Mouse (Mus musculus): ENCODE data around the gene Gnptg. TPM values are rescaled to one million over a fixed set of nuclear protein-coding genes. Genes with fewer than 3 reads are reported as not detected.

The Gnptg gene
- polyA plus RNA-seq (2012; rRNA removed): 81.6 and 84.9 TPM in 2 replicates

DNA sequence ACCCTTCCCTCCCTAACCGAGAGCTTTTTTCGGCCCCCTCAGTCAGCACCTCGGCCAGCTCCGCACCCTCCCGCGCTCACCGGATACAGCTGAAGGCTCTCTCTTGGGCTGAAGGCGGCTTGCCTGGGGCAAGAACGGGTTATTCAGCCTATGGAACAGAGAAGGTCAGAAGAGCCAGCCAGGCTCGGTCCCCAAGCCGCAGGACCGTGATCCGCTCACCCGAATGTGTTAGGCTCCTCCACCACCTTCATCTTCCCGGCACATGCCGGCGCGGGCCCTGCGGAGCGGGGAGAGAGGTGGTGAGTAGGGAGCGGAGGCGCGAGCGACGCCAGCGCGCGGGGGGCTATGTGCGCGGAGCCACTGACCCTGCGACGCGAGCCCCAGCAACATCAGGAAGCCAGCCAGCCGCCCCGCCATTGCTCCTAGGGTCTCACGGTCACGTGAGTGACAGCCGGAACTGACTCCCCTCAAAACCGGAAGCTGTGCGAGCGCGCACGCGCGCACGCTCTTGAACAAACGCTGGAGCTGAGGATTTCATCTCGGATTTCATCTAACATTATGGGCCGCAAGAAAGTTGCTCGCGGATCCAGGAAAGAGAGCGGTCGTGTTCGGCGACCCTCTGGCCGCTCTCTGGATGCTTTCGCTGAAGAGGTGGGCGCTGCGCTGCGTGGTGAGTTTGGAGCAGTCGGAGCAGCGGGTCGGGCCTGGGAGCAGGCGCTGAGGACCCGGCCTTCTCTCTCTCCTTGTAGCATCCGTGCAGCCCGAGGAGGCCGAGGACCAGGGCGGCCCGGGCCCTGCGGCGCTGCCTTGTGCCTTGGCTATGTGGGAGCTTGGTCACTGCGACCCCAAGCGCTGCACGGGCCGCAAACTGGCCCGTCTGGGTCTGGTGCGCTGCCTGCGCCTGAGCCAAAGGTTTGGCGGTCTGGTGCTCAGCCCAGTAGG, at the start of gene Gnptg, which contains the start of gene Tsr3:
Gene Gnptg (minus strand): TSS at position 430 of the 942 bp plus-strand sequence.
Gene Tsr3 (plus strand): TSS at position 476 of the 942 bp plus-strand sequence.

DNA sequence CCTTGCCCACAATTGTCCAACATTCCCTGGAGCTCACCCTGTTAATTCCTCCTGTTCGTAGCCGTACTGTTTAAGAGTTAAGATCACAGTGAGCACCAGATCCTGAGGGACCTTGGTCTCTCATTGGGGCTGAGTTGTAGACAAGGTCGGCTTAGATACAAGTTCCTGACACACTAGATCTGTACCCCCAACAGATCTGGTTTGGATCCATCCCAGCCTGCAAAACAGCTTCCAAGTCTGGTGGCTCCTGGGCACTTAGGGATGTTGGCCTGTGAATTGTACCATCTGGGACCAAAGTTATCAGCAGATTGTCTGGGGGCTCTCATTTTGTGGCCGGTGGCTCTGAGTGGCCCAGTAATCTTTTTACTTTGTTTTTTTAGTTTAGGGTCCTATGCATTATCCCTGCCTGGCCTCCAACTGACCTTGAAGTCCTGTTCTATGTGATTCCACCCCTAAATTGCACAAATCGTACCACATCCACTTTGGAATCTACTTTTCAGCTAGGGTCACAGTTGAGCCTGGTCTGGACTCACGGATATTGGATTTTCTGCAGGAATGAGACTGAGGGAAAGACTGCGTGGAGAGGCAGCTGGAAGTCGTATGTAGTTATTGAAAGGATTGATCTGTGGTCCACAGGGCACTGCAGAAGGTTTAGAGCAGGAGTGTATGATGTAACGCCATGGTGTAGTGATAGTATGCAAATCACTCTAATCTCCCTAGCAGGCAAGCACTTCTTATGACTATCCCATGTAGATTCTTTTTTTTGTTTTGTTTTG, 34.8 kb upstream of the Gnptg start, which contains the start of gene Ube2i:
Gene Ube2i (minus strand): TSS at position 52 of the 776 bp plus-strand sequence.

GRCm38 (mm10) chr17:25256140-25256754, 16.3 kb upstream of the Gnptg start, which contains the start of gene Baiap3:
Baiap3 (minus strand) TSS chr17:25256364.

GRCm38 (mm10) chr17:25188150-25189031, 51.5 kb downstream of the Gnptg start, which contains the start of gene Unkl:
Unkl (plus strand) TSS chr17:25188397.

GRCm38 (mm10) chr17:25184129-25184691, 55.7 kb downstream of the Gnptg start, which contains the start of gene BC003965:
BC003965 (plus strand) TSS chr17:25184554.

Other genes with a start within 250 kb of the Gnptg start
- gene Cramp1l, start 224.3 kb downstream of the Gnptg start, polyA plus RNA-seq (2012; rRNA removed): 31.5 and 32.5 TPM in 2 replicates
- 21.0 and 22.9 TPM in 2 replicates for gene Ift140, start 224.0 kb downstream of the Gnptg start, polyA plus RNA-seq (2012; rRNA removed)
- gene Tmem204, start 156.5 kb downstream of the Gnptg start, polyA plus RNA-seq (2012; rRNA removed): 7.2 and 7.5 TPM in 2 replicates
- gene Telo2, start 124.2 kb downstream of the Gnptg start, polyA plus RNA-seq (2012; rRNA removed): 35.8 and 39.1 TPM in 2 replicates
- gene Ptx4, start 119.4 kb downstream of the Gnptg start, polyA plus RNA-seq (2012; rRNA removed): 0.21 TPM in 1 of 2 replicates, not detected in the other
- gene Clcn7, start 106.7 kb downstream of the Gnptg start, polyA plus RNA-seq (2012; rRNA removed): 37.8 and 40.8 TPM in 2 replicates
- not detected in 2 replicates for gene Ccdc154, start 77.7 kb downstream of the Gnptg start, polyA plus RNA-seq (2012; rRNA removed)
- not detected in 2 replicates for gene Gm38655, start 64.7 kb downstream of the Gnptg start, polyA plus RNA-seq (2012; rRNA removed)
- 28.0 and 28.7 TPM in 2 replicates for gene BC003965, start 55.6 kb downstream of the Gnptg start, polyA plus RNA-seq (2012; rRNA removed)
- gene Unkl, start 51.7 kb downstream of the Gnptg start, polyA plus RNA-seq (2012; rRNA removed): 19.9 and 21.1 TPM in 2 replicates
- gene Tsr3, start within 50 bp of the Gnptg start, polyA plus RNA-seq (2012; rRNA removed): 49.1 and 51.0 TPM in 2 replicates
- 13.0 and 13.9 TPM in 2 replicates for gene Baiap3, start 16.2 kb upstream of the Gnptg start, polyA plus RNA-seq (2012; rRNA removed)
- 519 and 596 TPM in 2 replicates for gene Ube2i, start 34.5 kb upstream of the Gnptg start, polyA plus RNA-seq (2012; rRNA removed)
- gene Prss34, start 58.3 kb upstream of the Gnptg start, polyA plus RNA-seq (2012; rRNA removed): 0.34 TPM in 1 of 2 replicates, not detected in the other
- gene Prss28, start 68.5 kb upstream of the Gnptg start, polyA plus RNA-seq (2012; rRNA removed): not detected in 2 replicates
- gene Prss29, start 78.5 kb upstream of the Gnptg start, polyA plus RNA-seq (2012; rRNA removed): not detected in 2 replicates
- 0.11 TPM in 1 of 2 replicates, not detected in the other for gene Tpsab1, start 105.4 kb upstream of the Gnptg start, polyA plus RNA-seq (2012; rRNA removed)
- 0.64 and 1.6 TPM in 2 replicates for gene Tpsb2, start 126.2 kb upstream of the Gnptg start, polyA plus RNA-seq (2012; rRNA removed)
- gene Tpsg1, start 129.1 kb upstream of the Gnptg start, polyA plus RNA-seq (2012; rRNA removed): 0.21 and 0.76 TPM in 2 replicates
- 101 TPM in 2 replicates for gene Cacna1h, start 193.7 kb upstream of the Gnptg start, polyA plus RNA-seq (2012; rRNA removed)
- gene Tekt4, start 214.5 kb upstream of the Gnptg start, polyA plus RNA-seq (2012; rRNA removed): 1.1 and 1.5 TPM in 2 replicates

Measured in central nervous system, embryonic 14 days (tissue).